Mouse (Mus musculus) left cerebral cortex, adult 8-10 months (tissue): ENCODE data around the gene Clec1b. TPM values are rescaled to one million over a fixed set of nuclear protein-coding genes. Genes with fewer than 3 reads are reported as not detected.

Experiments used
- DNase-seq, 2 experiments: peaks; one replicate each; pipeline ENCODE4 v3.0.0; 2022; ENCODE audit warnings: low spot score in 2 of 2
- total RNA-seq, 4 experiments: library from RNA; stranded (reverse); gene quantifications; 2 replicates each; pipeline ENCODE4 v1.2.4; 2022

Gene Clec1b
- total RNA-seq, 4 experiments from 2014 or later: 0.46 to 1.3 TPM; not detected in 2

GRCm38 (mm10) chr6:129408562-129408961 lies 11.5 kb downstream of the Clec1b start, which contains the start of gene Clec9a:
TSS of gene Clec9a (plus strand) at chr6:129408862.
- DNase-seq: no peak

GRCm38 (mm10) chr6:129414177-129414576 lies 17.1 kb downstream of the Clec1b start:
- no peak for DNase-seq

DNA sequence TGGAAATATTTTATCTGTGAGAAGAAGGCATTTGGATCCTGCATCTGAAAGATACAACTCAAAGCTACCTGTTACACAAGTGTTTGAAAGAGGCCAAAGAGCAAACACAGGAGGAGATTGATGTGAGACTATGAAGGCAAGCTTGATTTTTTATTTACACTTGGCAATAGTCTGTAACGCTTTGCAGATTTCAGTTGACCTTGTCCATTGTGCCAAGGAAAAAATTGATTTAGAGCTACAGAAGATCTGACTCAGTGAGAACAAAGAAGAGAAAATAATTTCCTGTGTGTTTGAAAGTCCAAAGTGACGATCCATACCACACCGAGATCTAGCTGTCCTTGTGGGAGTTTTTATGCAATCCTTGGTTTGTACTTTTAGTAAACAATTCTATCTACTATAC lies 25.2 kb downstream of the Clec1b start:
- DNase-seq: no peak

DNA sequence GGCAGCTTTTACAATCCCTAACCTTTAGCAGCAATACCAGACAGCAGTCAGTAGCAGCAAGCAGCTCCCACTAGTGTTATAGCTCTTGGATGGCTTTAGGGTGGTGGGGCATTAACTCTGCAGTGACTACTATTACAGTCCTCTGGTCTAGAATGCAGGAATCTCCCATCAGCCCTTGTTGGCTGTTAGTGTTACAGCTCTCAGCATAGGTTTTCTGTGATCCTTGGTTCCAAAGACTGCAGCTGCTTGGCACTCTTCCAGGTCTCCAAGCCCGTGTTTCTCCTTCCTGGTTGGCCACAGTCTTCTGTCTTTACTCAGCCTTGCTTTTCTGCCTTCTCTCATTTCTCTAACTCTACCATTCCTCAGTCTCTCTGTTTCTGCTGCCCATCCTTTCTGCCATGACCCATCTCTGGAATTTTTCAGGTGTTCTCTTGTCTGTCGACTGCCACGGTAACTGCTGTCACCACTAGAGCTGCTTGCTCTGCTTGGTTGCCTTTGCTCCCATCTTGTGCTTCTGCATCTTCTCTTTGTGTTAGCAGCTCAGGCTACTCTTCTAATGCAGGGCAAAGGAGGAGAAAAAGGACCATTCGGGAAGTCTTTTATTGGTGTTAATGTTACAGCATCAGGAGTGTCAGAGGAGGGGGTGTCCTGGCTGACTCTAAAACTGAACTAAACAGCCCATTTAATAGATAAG lies 26.1 kb downstream of the Clec1b start:
- DNase-seq: no peak

DNA sequence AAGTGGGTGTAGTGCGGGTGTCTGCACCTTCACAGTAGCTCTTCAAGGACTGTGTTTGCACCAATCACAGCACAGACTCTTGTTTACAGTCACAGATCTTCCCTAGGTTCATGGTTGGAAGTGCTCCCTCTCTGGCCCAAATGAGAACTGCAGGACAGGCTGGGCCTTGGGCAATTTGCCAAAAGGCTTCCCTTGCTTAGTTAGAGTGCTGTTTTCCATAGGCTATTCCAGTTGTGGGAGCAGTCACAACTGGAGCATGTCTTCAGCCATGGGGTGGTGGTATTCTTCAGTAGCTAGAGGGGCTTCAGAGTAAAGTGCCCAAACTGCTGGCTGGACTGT lies 26.6 kb downstream of the Clec1b start:
- peak; percentile 19 to 64 for DNase-seq

DNA sequence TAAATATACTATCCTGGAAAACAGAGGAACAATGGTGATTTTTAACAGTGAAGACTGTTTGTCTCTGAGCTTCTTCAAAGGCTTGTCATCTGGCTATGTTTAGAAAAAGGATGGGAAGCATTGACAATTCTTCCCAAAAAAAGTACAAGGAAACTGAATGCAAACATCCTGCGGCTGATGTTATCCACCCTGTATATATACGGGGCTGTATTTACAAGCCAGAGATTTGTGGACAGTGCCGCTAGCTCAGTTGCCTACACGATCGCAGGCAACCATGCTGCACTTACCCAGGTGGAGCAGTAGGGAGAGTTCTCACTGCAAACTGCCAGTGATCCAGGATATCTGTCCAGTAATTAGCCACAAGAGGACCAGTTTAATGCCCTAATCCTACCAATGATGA lies 28.1 kb downstream of the Clec1b start:
- no peak for DNase-seq

DNA sequence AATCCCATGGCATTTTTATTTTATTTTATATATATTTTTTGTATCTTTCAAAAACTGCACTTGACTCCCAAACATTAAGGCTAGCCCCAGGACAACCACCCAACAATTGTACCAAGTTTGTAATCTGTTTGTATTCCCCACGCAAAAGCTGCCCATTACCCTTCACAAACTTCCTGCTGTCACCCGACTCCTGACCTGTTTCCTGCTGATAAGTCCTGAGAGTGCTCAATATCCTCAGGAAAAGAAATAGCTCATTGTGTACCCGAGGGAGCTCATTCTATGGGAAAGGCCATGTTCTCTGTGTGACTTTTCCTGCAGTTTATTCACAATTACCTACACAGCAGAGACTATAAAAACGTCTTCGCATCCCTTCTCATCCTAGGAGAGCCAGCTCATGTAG lies 28.7 kb downstream of the Clec1b start:
- no peak for DNase-seq

- no peak for DNase-seq
Measured at GRCm38 (mm10) chr6:129427281-129427680, 30.2 kb downstream of the Clec1b start.

DNA sequence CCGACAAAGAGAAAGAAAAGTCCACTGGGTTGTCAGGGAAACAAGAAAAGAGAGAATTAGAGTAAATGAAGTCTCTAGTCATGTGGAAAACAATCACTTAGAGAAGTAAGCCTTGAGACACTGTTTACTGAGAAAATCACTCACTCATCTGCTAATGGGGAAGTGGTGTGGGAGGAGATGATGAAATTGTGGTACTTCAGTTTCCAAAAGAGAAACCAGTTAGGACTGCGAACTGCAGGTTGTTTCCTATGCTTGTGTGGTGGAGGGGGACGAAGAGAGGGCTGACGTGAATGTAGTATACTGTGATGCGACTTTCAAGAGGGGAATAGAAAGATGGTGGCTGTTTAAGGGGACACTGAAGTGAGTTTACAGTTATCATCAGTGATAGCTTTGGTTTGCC lies 37.1 kb downstream of the Clec1b start:
- no peak for DNase-seq

- no peak for DNase-seq
Measured at GRCm38 (mm10) chr6:129436025-129436424, 38.9 kb downstream of the Clec1b start.

GRCm38 (mm10) chr6:129438033-129438432 lies 40.9 kb downstream of the Clec1b start:
- no peak for DNase-seq

DNA sequence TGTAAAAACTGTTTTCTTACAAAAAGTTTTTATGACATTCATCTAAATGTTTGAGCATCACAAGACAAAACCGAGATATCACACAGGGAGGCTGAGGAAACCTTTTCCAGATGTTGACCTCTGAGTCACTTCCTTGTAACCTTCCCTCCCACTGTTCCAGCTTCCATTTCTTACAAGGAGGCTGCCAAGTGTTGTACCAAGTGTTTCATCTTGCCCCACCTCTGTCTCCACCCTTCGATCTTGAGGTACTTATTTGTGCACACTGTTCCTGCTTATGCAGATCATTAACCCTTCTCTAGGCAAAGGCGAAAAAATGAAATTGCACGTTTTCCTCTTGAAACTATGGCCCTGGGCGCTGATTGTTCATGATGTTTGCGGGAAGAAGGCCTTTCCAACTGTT lies 52.6 kb downstream of the Clec1b start:
- no peak for DNase-seq

DNA sequence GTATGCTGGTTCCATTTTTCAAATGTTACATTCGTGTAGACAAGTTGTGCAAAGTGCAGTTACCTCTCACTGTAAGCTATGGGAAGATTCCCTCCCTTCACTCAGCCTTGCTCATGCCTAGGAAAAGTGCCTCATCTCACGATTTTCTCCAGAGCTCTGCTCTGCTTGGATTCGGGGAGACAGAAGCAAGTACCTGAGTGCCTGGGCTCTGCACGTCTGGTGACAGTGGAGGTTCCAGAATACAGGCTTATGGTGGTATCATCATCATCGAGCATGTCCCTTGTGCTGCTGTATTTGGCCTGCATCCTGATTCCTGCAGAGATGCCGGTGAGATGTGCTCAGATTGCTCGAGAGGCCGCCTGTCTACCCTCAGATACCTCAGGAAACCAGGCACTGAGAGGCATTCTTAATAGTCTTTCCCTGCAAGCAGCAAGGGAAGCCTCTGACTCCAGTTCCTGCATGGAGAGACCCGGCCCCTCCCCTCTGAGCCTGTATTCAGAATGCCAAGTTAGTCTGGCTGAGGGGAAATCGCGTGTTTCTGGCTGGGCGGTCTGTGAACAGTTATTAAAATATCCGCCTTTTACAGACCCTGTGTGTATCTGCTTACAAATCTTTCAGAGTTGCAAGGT lies 54.4 kb downstream of the Clec1b start, which contains the start of gene Clec1a:
Clec1a (minus strand) TSS at position 590 of the 629 bp plus-strand sequence.
- no peak for DNase-seq

Other genes starting within 250 kb of the Clec1b start
- 1 to 10 TPM; 9.0 to 9.9 (median 9.7) TPM for gene Clec2d, start 216.7 kb upstream of the Clec1b start, total RNA-seq
- not detected for gene Cd69, start 121.9 kb upstream of the Clec1b start, total RNA-seq
- gene 4922502D21Rik, start 65.5 kb upstream of the Clec1b start, total RNA-seq: not detected
- gene Clec12a, start 54.6 kb upstream of the Clec1b start, total RNA-seq: under 1 TPM; 0.44 to 0.74 (median 0.58) TPM
- gene Clec12b, start 11.4 kb upstream of the Clec1b start, total RNA-seq: not detected
- under 1 TPM in 2 of 4 experiments, not detected in 2; 0.14 to 0.30 TPM for gene Clec9a, start 11.6 kb downstream of the Clec1b start, total RNA-seq
- gene Clec1a, start 54.7 kb downstream of the Clec1b start, total RNA-seq: 1 to 10 TPM in 3 of 4 experiments, under 1 TPM in 1; 0.58 to 1.9 (median 1.4) TPM
- under 1 TPM in 1 of 4 experiments, not detected in 3; 0.14 TPM for gene Olr1, start 109.9 kb downstream of the Clec1b start, total RNA-seq
- gene Tmem52b, start 115.3 kb downstream of the Clec1b start, total RNA-seq: not detected
- gene Gabarapl1, start 135.9 kb downstream of the Clec1b start, total RNA-seq: 100 to 1,000 TPM; 760 to 878 (median 821) TPM
- gene Klre1, start 180.6 kb downstream of the Clec1b start, total RNA-seq: not detected
- gene Klrd1, start 194.5 kb downstream of the Clec1b start, total RNA-seq: not detected
- gene Klrk1, start 226.6 kb downstream of the Clec1b start, total RNA-seq: not detected
- gene Klrc3, start 246.0 kb downstream of the Clec1b start, total RNA-seq: not detected